In the genomic region with DNA sequence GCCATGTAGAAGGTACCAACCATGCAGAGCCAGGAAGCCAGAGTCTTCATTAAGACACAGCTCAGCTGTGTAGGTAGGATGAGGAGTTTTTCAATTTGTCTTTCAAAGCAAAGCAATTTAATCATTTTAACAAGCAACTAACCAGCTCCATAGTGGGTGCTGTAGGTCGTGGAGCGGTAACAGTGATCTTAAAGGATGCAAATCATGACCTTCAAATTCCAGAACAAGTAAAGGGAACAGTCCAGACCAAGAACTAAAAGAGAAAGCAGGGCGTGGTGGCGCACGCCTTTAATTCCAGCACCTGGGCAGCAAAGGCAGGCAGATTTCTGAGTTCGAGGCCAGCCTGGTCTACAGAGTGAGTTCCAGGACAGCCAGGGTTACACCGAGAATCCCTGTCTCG, we compare ENCODE assay signal across 14 mouse cellular contexts.
DNase-seq lines count a peak whose midpoint lies in the region.
"Had no signal": no experiment of that assay in that cellular context is flagged by ENCODE, and none has a peak within 500 bp of the region (broad histone marks: within the 10 kb centered on the region; RNA-seq: fewer than 3 reads in every experiment).

No protein-coding gene starts in this region.

- intact Hi-C loops in heart, postnatal 10 days (cut with DNase I): no loop called here

- DNase-seq in heart, adult 11 months: peak; percentile 65
- no peak for DNase-seq in heart, postnatal 10 days
- DNase-seq in ES-CJ7 (ENCODE audit: low read depth, low spot score): peak; percentile 74
- DNase-seq in R1 (ENCODE audit: low read depth, low spot score): peak; percentile 59
- no peak for DNase-seq in adrenal gland, adult 2 months
- no peak for DNase-seq in lung, postnatal 25 days (ENCODE audit: low spot score)
- DNase-seq: adrenal gland, postnatal 14 days; adrenal gland, postnatal 36 days; cerebellum, adult 11-12 months; cerebellum, adult 2 months; cerebellum, adult 9-10 months; cerebellum, postnatal 10 days; cerebellum, postnatal 25 days; forebrain, postnatal 0 days had no signal

Comparison
In these comparisons a context has a peak if more than half of its experiments do, and no peak if none do; other contexts are left out.
1. DNase-seq: peak in heart, adult 11 months (single experiment), ES-CJ7 (single experiment) and R1 (single experiment); none in heart, postnatal 10 days (0 of 2), adrenal gland, adult 2 months (single experiment) and lung, postnatal 25 days (single experiment).